Mouse (Mus musculus) bone marrow, adult 2 months (tissue): ENCODE results near the gene Zmynd12. TPM values are rescaled to one million over a fixed set of nuclear protein-coding genes. Genes with fewer than 3 reads are reported as not detected.

ENCODE experiments used
- H3K27ac ChIP-seq: fragments of 200-500 bp; 2 replicates; pipeline ENCODE4 v1.5.1; 2012; ENCODE audit warnings: low read depth, mild to moderate bottlenecking, control low read depth, inconsistent platforms, low read length; ENCODE audit not compliant: control insufficient read depth, poor library complexity, insufficient read depth
- H3K4me1 ChIP-seq: fragments of 200-500 bp; 2 replicates; pipeline ENCODE4 v1.6.1; 2011; ENCODE audit warnings: low read length; ENCODE audit not compliant: control insufficient read depth, insufficient read depth
- H3K4me3 ChIP-seq: fragments of 200-500 bp; replicated peaks from 2 replicates; pipeline ENCODE3; 2011; ENCODE audit warnings: mild to moderate bottlenecking, low read depth, low read length, control low read depth; ENCODE audit not compliant: control insufficient read depth
- CTCF ChIP-seq: fragments of 200-500 bp; IDR thresholded peaks from 2 replicates; pipeline ENCODE4 v1.5.1; 2011; ENCODE audit warnings: low read length, control low read depth; ENCODE audit not compliant: control insufficient read depth, insufficient read depth
- POLR2A ChIP-seq: fragments of 200-500 bp; IDR thresholded peaks from 2 replicates; pipeline ENCODE4 v1.6.1; 2011; ENCODE audit warnings: low read depth, mild to moderate bottlenecking, control low read depth, low read length, borderline replicate concordance; ENCODE audit not compliant: control insufficient read depth
- WGBS: fragments of 180-500 bp; shearing (Covaris S2); methylation state at CpG from one replicate; pipeline ENCODE4 v1.1.7; 2018; 5-methylcytosine and 5-hydroxymethylcytosine counted together
- polyA plus RNA-seq: library from polyadenylated mRNA; stranded (reverse); fragments of >200 nt; gene quantifications from 2 replicates; pipeline ENCODE4 v1.2.4, GENCODE M21; 2011; ENCODE audit warnings: low replicate concordance; ENCODE audit not compliant: missing spikeins, insufficient read depth, insufficient read length

Gene Zmynd12
- polyA plus RNA-seq, 1 experiment: not detected

DNA sequence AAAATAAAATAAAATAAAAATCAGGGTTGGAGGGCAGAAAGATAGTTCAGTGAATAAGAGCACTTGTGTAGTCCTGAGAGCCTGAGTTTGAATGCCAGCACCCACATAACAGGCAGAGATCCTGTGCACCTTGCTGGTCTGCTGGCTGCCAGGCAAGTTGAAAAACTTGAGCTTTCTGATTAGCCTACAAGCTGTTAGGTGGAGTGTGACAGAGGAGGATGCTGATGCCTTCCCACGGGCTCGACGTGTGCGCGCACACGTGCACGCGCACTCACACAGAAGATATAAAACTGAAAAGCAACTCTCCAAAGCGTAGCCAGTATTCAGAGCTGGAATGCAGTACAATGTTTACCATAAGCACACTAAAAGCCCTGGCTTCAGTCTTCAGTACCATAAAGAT is 49.9 kb downstream of the Zmynd12 start:
- TF ChIP-seq POLR2A (no peak), CTCF (no peak)
- Histone ChIP-seq H3K4me1 (peaks cover under 1% of the 10 kb centered on the region; the same call in 1 of the 2 replicates), H3K27ac (no peak overlapping the region), H3K4me3 (no peak overlapping the region)
- WGBS: 85% methylated on average over 9 of the region's 9 CpGs

GRCm38 (mm10) chr4:119473150-119473549 is 50.5 kb downstream of the Zmynd12 start:
- TF ChIP-seq CTCF (no peak), POLR2A (no peak)
- Histone ChIP-seq H3K4me1 (no peaks in the 10 kb centered on the region), H3K27ac (no peak overlapping the region), H3K4me3 (no peak overlapping the region)
- WGBS: 55% methylated on average over 5 of the region's 5 CpGs

DNA sequence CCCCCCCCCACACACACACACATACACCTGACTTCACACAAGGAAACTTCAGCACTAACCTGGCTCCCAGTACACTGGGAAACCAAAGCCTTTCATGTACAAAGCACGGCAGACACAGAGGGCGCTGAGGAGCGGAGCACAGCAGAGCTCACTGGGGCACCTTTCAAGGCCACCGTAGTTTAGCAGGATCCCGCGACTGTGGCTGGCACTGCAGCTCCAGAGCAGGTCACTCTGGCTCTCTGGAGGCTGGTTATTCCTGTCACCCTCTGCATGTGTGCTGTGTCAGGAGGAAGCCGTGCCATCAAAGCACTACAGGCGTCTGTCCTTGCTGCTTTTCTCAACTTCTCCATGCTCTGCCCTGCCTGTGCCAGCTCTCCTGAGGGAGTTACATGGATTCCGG is 60.4 kb downstream of the Zmynd12 start:
- TF ChIP-seq POLR2A: no peak
- no peak for TF ChIP-seq CTCF
- H3K4me3 ChIP-seq: no peak overlapping the region
- H3K27ac ChIP-seq: no peak overlapping the region
- H3K4me1 ChIP-seq: no peaks in the 10 kb centered on the region
- 45% methylated on average over 9 of the region's 9 CpGs for WGBS

DNA sequence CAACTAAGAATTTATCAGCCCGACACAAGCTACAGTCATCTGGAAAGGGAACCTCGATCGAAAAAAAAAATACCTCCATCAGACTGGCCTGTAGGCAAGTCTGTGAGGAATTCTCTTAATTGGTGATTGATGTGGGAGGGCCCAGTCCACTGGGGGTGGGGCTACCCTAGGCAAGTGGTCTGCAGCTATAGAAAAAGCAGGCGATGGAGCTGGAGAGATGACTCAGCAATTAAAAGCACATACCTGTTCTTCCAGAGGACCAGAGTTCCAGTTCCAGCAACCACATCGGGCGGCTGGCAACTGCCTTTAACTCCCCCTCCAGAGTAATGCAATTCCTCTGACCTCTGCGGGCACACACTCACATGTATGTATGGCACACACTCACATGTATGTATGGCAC is 62.3 kb downstream of the Zmynd12 start:
- Histone ChIP-seq H3K4me1 (no peaks in the 10 kb centered on the region), H3K4me3 (no peak overlapping the region), H3K27ac (no peak overlapping the region)
- TF ChIP-seq CTCF (no peak), POLR2A (no peak)
- WGBS: 63% methylated on average over 7 of the region's 7 CpGs

DNA sequence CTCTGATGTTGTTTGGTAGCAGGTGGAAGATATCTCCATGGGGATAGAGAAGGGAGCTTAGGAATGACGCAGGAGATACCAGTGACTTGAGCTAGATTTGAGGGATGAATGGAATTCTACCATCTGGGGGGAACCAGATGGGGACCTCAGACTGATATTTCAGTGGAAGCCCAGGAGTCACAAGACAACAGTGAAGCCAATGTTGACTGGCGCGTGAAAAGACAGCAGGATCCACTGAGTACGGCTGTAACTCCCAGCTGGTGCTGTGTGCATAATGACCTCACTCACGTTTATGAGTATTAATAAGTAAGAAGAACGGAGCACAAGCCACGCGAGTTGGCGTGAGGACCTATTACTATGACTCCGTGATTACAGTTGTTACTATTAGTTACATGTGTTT is 67.1 kb downstream of the Zmynd12 start:
- H3K4me1 ChIP-seq: no peaks in the 10 kb centered on the region
- WGBS: 89% methylated on average over 10 of the region's 10 CpGs

DNA sequence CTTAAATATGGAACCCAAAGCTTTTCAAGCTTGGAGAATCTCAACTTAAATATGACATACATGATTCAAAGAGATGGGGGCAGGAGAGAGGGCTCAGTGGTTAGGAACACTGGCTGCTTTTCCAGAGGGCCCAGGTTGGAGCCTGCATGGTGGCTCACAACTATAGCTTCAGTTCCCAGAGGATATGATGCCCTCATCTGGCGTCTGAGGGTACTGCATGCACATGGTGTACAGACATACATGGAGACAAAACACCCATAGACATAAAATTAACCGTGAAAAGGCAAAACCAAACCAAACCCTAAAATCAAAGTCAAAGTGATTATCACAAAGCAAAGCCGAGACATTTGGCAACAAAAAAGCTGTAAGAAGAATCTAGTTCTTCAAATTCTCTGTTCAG is 68.2 kb downstream of the Zmynd12 start:
- Histone ChIP-seq H3K27ac (no peak overlapping the region), H3K4me3 (no peak overlapping the region), H3K4me1 (no peaks in the 10 kb centered on the region)
- 64% methylated on average over 3 of the region's 3 CpGs for WGBS
- TF ChIP-seq CTCF: 0 out of 2 replicates have a peak, but pooled peaks have one; percentile 6
- no peak for TF ChIP-seq POLR2A

More for the DNA sequence above, 67.1 kb downstream of the Zmynd12 start:
- H3K4me3 ChIP-seq: no peak overlapping the region
- no peak for TF ChIP-seq POLR2A
- no peak for TF ChIP-seq CTCF
- H3K27ac ChIP-seq: no peak overlapping the region

DNA sequence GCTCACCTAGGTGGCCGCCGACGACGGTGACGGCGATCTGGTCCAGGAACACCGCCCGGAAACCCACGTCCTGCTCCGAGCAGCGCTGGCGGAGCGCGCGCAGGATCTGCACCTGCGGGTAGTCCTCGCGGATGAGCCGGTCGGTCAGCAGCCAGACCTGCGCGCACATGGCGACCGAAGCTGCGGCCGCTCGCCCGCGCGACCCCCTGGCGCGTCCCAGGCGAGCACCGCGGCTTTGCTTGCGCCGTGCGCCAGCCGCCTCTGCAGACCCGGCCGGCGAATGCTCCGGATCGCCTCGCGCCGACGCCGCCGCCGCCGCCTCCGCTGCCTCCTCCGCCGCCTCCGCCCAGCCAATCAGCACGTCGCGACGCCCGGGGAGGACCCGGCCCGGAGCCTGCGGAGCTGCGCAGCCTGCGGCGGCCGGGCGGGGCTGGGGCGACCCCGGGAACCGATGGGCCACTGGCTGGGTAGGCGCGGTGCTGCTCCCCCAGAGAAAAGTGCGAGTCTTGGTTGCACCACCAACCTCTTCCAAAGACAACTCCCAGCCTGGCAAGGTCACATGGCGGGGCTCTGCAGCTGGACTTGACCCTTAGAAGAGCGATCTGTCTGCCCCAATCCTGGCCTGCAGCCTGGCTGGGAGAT is 69.8 kb downstream of the Zmynd12 start, which contains the start of gene Rimkla:
Gene Rimkla, minus strand, starts transcription at position 338 of the 642 bp plus-strand sequence.
- TF ChIP-seq CTCF: no peak
- no peak for TF ChIP-seq POLR2A
- H3K4me1 ChIP-seq: no peaks in the 10 kb centered on the region
- WGBS: under 1% methylated on average over 73 of the region's 77 CpGs
- no peak within 1 kb of the TSS; the same call in 1 of the 2 replicates for H3K27ac ChIP-seq
- peak within 1 kb of the TSS; percentile 7 for H3K4me3 ChIP-seq

- Histone ChIP-seq H3K27ac (no peak overlapping the region; the same call in 1 of the 2 replicates), H3K4me1 (no peaks in the 10 kb centered on the region), H3K4me3 (no peak overlapping the region)
- no peak for TF ChIP-seq CTCF
- TF ChIP-seq POLR2A: no peak
- WGBS: 36% methylated on average over 10 of the region's 10 CpGs
These were observed 70.3 kb downstream of the Zmynd12 start for GRCm38 (mm10) chr4:119492933-119493327.

DNA sequence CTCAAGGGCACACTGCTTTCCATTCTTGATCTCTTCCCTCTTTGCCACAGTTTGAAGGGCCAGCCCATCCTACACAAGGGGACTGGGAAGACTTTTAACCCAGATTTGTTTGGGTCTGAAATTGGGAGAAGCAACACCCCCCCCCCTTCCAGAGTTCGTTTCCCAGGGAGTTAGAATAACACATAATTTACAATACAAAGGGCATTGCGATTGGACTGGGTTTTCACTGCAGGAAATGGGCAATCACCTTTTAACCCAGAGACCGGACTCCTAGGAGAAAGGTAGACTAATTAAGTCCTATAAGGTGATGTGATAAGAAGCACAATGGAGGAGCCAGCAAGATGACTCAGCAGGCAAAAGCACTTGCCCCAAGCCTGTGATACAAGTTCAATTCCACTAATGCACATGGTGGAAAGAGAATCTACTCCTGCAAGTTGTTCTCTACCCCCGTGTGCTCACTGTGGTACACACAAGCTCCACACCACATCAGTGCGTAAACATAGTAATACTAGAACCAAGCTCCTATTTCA is 75.8 kb downstream of the Zmynd12 start:
- Histone ChIP-seq H3K27ac (no peak overlapping the region), H3K4me3 (no peak overlapping the region), H3K4me1 (no peaks in the 10 kb centered on the region)
- TF ChIP-seq CTCF (no peak), POLR2A (no peak)
- WGBS: 65% methylated on average over 5 of the region's 5 CpGs
